Mouse (Mus musculus) B cell, adult 2 months (primary cell): ENCODE measurements around the gene Pgpep1.
A peak's percentile ranks its signal among the peaks of the same experiment; 100 is the strongest.

ENCODE experiments used
- DNase-seq, 2 experiments: peaks; one replicate each; pipeline ENCODE4 v3.0.0; 2022

Pgpep1 gene

GRCm38 (mm10) chr8:70607603-70607897 is 52.6 kb downstream of the Pgpep1 start:
- DNase-seq = no peak

DNA sequence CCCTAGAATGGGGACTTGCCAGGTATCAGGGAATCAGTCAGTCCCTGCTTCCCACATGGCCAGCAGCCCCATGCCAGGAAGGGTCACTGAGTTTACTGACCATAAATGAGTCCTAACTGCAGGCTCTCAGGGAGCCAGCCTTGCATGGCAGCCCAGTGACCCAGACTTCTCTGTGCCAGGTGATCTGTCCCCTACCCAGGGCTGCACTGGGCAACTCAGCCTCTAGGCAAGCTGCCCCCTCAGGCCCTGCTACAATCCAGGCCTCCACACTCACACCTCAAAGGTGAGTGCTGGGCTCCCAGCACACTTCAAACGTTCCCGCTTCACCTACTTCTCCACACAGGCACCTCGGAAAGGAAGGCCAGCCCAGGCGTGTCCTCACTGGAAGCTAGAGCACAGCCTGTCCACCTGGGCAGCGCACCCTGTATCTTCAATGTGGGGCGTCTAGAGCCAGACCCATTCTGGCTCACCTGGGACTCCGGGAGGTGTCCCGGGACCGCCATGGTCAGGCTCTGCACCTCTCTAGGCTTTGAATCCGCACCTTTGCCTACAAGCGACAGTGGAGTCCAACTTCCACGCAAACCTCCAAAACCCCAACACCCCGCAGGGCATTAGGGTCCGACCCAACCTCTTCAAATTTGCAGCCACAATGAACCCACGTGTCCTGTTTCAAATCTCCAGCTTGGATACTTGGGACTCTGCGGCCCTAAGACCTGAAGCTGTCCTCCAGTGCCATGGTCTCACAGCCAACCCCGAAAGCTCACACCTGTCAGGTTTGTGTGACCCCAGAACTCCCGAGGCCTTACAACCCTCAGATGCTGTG is 53.2 kb downstream of the Pgpep1 start:
- DNase-seq = no peak

GRCm38 (mm10) chr8:70605871-70606779 is 54.1 kb downstream of the Pgpep1 start:
- no peak for DNase-seq

GRCm38 (mm10) chr8:70604558-70604957 is 55.6 kb downstream of the Pgpep1 start:
- DNase-seq = no peak

DNA sequence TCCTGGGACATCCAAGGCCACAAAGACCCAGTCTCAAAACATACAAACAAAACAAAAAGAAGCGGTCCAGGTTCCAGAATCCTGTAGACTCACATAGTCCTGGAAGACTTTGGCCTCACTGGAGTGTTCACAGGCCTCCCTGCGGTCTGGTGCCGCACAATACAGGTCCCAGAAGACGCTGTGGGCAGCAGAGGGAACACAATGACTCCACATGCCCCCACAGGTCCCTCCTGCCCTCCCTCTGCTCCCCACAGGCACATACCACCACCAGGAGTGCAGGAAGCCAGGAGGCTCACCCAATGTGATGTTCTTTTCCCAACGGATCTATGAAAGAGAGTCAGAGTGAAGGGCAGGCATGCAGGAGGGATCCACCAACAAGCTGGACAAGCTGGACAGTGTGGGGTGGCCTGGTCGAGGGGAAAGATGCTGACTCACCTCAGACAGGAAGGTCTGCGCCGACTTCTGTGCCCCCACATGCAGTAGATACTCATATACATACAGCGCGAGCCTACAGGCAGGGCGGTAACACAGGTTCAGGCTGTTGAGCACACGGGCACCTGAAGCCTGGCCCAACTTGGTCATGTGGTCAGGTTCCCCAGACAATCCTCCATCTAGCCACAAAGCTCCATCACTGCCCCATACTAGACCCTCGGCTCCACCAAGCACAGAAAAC is 57.9 kb downstream of the Pgpep1 start:
- DNase-seq = no peak

DNA sequence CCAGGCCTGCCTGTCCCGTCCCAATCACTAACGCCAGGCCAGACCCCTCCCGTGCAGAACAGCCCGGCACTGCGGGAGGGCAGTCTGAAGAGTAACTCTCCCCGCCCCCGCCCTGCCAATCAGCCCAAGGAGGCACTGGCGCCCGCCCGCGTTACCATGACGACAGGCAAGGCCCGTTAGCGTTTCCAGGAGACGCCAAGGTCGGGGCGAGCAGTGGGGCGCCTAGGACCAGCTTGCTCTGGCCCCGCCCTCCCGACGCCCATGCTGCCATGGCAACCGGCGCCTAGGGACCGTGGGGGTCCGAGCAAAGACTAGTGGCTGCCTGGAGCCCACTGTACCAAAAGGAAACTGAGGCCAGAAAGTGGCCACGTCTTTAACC is 58.9 kb downstream of the Pgpep1 start:
- DNase-seq = peak; percentile 77 to 78

GRCm38 (mm10) chr8:70600473-70601270 is 59.5 kb downstream of the Pgpep1 start:
- no peak for DNase-seq

- DNase-seq = no peak
Measured at GRCm38 (mm10) chr8:70599507-70600290, 60.5 kb downstream of the Pgpep1 start.

DNA sequence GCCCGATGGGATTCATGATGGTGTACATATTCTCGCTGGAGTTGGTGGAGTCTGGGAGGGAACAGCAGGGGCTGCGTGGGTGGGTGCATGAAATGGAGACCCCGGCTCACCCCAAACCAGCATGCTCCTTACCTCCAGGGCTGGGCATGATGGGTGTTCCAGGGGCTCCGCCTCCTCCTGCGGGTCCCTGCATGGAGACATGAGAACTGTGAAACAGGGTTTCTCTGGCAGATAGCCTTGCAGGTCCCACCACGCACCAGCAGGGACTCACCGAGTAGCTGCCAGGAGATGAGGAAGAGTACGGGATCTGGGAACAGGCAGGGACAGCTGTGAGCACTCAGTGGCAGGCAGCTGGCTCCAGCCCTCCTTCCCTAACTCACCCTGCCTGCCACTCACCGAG is 61.5 kb downstream of the Pgpep1 start:
- DNase-seq = no peak

- peak; percentile 29 to 37 for DNase-seq
Measured at GRCm38 (mm10) chr8:70598283-70598682, 61.9 kb downstream of the Pgpep1 start.

- DNase-seq = no peak
Measured at GRCm38 (mm10) chr8:70597417-70598272, 62.5 kb downstream of the Pgpep1 start.

GRCm38 (mm10) chr8:70596775-70597416 is 63.3 kb downstream of the Pgpep1 start:
- peak; percentile 69 to 74 for DNase-seq
